Mouse (Mus musculus) ES-E14 (cell line): ENCODE results near the gene Jph4. TPM values are rescaled to one million over a fixed set of nuclear protein-coding genes. Genes with fewer than 3 reads are reported as not detected.

Experiments used
- DNase-seq: peaks from one replicate; pipeline ENCODE4 v3.0.0-alpha.2; 2013; ENCODE audit warnings: low read depth, low spot score
- H3K27ac ChIP-seq: 2 replicates; pipeline ENCODE4 v1.5.1; 2012; ENCODE audit warnings: low read depth, mild to moderate bottlenecking, low read length, moderate library complexity, mixed read lengths; ENCODE audit not compliant: poor library complexity, insufficient read depth, severe bottlenecking
- H3K36me3 ChIP-seq: 2 replicates; pipeline ENCODE4 v1.6.1; 2012; ENCODE audit warnings: mild to moderate bottlenecking, low read length, moderate library complexity, mixed read lengths; ENCODE audit not compliant: control insufficient read depth, poor library complexity, insufficient read depth, severe bottlenecking
- H3K4me1 ChIP-seq, 2 experiments: fragments of 150-350 bp in 1 of 2; sonication (generic) in 1 of 2; 2 replicates each; pipeline ENCODE4 v1.6.1; 2012; ENCODE audit warnings: low read length in 2 of 2, mild to moderate bottlenecking in 1 of 2, mixed read lengths in 1 of 2; ENCODE audit not compliant: control insufficient read depth in 2 of 2, insufficient read depth in 2 of 2, poor library complexity in 1 of 2
- H3K4me3 ChIP-seq, 2 experiments: fragments of 150-350 bp in 1 of 2; sonication (generic) in 1 of 2; 2 replicates each; pipeline ENCODE4 v1.5.1; 2012; ENCODE audit warnings: low read length in 2 of 2, low read depth in 1 of 2, mild to moderate bottlenecking in 1 of 2, mixed read lengths in 1 of 2; ENCODE audit not compliant: insufficient read depth in 1 of 2, poor library complexity in 1 of 2, severe bottlenecking in 1 of 2
- H3K9ac ChIP-seq: 2 replicates; pipeline ENCODE4 v1.6.1; 2012; ENCODE audit warnings: low read depth, mild to moderate bottlenecking, low read length, mixed read lengths; ENCODE audit not compliant: poor library complexity, insufficient read depth, severe bottlenecking
- H3K9me3 ChIP-seq: fragments of 150-350 bp; sonication (generic); 2 replicates; pipeline ENCODE4 v1.6.1; 2012; ENCODE audit warnings: low read depth, mild to moderate bottlenecking, low read length; ENCODE audit not compliant: control insufficient read depth, insufficient read depth
- CHD2 ChIP-seq: IDR thresholded peaks from 2 replicates; pipeline ENCODE4 v1.6.1; 2014; ENCODE audit warnings: mild to moderate bottlenecking, low read depth, low read length, inconsistent platforms
- HCFC1 ChIP-seq: IDR thresholded peaks from 2 replicates; pipeline ENCODE4 v1.6.1; 2012; ENCODE audit warnings: low read length, inconsistent platforms, borderline replicate concordance; ENCODE audit not compliant: insufficient read depth
- MAFK ChIP-seq: IDR thresholded peaks from 2 replicates; pipeline ENCODE4 v1.6.1; 2014; ENCODE audit warnings: mild to moderate bottlenecking, low read depth, low read length, inconsistent platforms; ENCODE audit not compliant: insufficient read depth
- ZC3H11A ChIP-seq: IDR thresholded peaks from 2 replicates; pipeline ENCODE4 v1.6.1; 2012; ENCODE audit warnings: low read depth, mild to moderate bottlenecking, inconsistent platforms, low read length, borderline replicate concordance
- ZNF384 ChIP-seq: IDR thresholded peaks from 2 replicates; pipeline ENCODE4 v1.6.1; 2012; ENCODE audit warnings: low read depth, low read length, inconsistent platforms
- in situ Hi-C, 2 experiments: fragments of 600-800 bp; cut with MboI; formaldehyde crosslinking; loops; one replicate each; pipeline ENCODE4 v1.15.1; 2025; ENCODE audit warnings: low sequenced_read_pairs in 2 of 2, inconsistent platforms in 1 of 2; ENCODE audit not compliant: unreplicated experiment in 2 of 2
- total RNA-seq: library from RNA; depleted of rRNA; stranded (reverse); fragments of 300-350 nt; gene quantifications from 2 replicates; pipeline ENCODE4 v1.2.3, GENCODE M21; 2012

The Jph4 gene
- total RNA-seq, 1 experiment = 1.7 TPM

DNA sequence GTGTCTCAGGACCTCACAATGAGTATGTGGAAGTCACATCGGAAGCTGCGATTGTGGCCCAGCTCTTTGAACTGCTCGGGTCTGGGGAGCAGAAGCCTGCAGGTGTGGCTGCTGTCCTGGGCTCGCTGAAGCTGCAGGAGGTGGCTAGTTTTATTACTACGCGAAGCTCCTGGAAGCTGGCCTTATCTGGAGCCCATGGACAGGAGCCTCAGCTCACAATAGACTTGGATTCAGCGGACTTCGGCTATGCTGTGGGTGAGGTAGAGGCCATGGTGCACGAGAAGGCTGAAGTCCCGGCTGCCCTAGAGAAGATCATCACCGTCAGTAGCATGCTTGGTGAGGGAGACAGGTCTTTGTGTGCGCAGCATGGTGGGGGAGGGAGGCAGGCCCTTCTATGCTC, 21.1 kb downstream of the Jph4 start:
- peak overlapping the region; percentile 68 to 99 for H3K4me3 ChIP-seq
- H3K9ac ChIP-seq = peak overlapping the region; percentile 83; the same call in 1 of the 2 replicates
- TF ChIP-seq ZNF384 = no peak
- no peak for TF ChIP-seq MAFK
- TF ChIP-seq HCFC1 = no peak
- TF ChIP-seq ZC3H11A = no peak
- no peak for TF ChIP-seq CHD2
- H3K4me1 ChIP-seq = peaks cover 4 to 16% of the 10 kb centered on the region in 2 experiments; a peak in 2 of 4 replicates
- in situ Hi-C loops = loop anchor here in 1 of 2 experiments (5.0 kb wide), 1 partner anchor 68 kb away; no protein-coding TSS in a partner anchor
- peak overlapping the region; percentile 26 for H3K27ac ChIP-seq
- H3K36me3 ChIP-seq = peaks cover 5% of the 10 kb centered on the region; the same call in 1 of the 2 replicates
- H3K9me3 ChIP-seq = no peaks in the 10 kb centered on the region
- no peak for DNase-seq

DNA sequence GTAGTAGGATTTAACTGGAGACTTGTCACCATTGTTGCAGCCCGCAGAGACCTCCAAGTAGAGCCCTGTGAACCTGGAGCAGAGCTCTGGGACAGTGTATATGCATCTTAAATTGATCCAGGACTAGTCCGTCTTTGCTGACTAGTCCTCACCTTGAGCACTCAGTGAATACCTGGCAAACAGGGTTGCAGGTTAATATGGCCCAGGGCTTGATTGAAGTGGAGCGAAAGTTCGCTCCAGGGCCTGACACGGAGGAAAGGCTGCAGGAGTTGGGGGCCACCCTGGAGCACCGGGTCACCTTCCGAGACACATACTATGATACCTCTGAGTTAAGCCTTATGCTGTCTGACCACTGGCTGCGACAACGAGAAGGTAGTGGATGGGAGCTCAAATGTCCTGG, 21.5 kb downstream of the Jph4 start:
- TF ChIP-seq ZNF384 (no peak), HCFC1 (no peak), MAFK (no peak), ZC3H11A (no peak), CHD2 (no peak)
- Histone ChIP-seq H3K4me3 (peak overlapping the region; percentile 68 to 99), H3K4me1 (peaks cover 6 to 14% of the 10 kb centered on the region in 2 experiments; a peak in 2 of 4 replicates), H3K9me3 (no peaks in the 10 kb centered on the region), H3K9ac (peak overlapping the region; percentile 83), H3K27ac (peak overlapping the region; percentile 26), H3K36me3 (peaks cover 5% of the 10 kb centered on the region; the same call in 1 of the 2 replicates)
- no peak for DNase-seq
- in situ Hi-C loops = loop anchor here in 1 of 2 experiments (5.0 kb wide), 1 partner anchor 68 kb away; no protein-coding TSS in a partner anchor

DNA sequence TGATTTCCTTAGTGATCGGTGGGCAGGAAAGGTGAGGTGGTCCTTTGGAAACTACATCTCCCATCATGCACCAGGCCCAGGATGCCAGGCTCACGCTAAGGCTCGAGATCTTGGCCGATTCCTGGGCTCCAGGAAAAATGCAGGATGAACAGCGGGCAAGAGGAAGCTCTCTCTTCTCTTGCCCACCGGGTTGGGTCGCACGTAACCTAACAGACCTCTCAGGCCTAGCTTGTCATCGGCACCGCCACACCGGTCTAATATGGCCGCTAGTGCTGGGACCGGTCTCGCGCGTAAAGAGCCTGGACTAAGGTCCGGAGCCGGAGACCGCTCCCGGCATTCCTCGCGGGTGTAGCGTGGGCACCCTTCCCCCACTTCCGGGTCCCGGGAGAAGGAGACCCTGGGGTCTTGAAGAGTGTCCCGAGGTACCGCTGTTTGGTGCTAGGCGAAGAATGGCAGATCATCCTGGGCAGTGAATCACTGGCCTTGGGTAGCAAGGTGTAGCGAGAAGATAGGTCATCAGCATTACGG, 22.0 kb downstream of the Jph4 start, which contains the start of gene Thtpa:
TSS of gene Thtpa (plus strand) at position 81 of the 528 bp plus-strand sequence.
- H3K4me1 ChIP-seq = peaks cover 6 to 14% of the 10 kb centered on the region in 2 experiments; a peak in 2 of 4 replicates

DNA sequence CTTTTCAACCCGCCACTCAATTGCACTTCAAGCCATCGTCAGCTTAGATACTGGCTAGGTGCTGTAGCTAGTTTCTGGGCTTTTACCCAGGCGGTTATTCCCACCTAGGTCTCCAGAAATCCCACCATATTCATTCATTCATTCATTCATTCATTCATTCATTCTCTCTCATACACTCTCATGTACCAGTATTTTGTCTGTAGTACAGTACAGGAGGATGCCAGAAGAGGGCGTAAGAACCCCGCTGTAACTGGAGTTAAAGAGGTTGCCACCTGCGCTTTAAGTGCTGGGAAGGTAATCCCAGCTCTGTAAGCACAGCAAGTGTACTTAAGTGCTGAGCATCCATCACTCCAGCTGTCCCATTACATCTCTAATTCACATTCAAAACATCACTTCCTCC, 22.8 kb downstream of the Jph4 start:
- Histone ChIP-seq H3K9ac (no peak overlapping the region), H3K27ac (no peak overlapping the region), H3K4me3 (peak overlapping the region in 1 of 2 experiments; percentile 99; a peak in 2 of 4 replicates), H3K4me1 (peaks cover 7 to 19% of the 10 kb centered on the region in 2 experiments; a peak in 3 of 4 replicates), H3K9me3 (no peaks in the 10 kb centered on the region), H3K36me3 (0 out of 2 replicates have a peak, but pooled peaks cover 5% of the 10 kb centered on the region)
- in situ Hi-C loops = no loop called here
- no peak for DNase-seq
- TF ChIP-seq CHD2 (no peak), HCFC1 (peak; percentile 70; the same call in 1 of the 2 replicates), ZC3H11A (no peak), MAFK (no peak), ZNF384 (no peak)

More for the DNA sequence above, 22.0 kb downstream of the Jph4 start, which contains the start of gene Thtpa:
- DNase-seq = no peak
- Histone ChIP-seq H3K27ac (peak within 1 kb of the TSS; percentile 37), H3K9me3 (no peaks in the 10 kb centered on the region), H3K36me3 (peaks cover 5% of the 10 kb centered on the region; the same call in 1 of the 2 replicates), H3K4me3 (peak within 1 kb of the TSS; percentile 68 to 99), H3K9ac (peak within 1 kb of the TSS; percentile 83)
- TF ChIP-seq MAFK = no peak
- no peak for TF ChIP-seq ZC3H11A
- peak; percentile 73 for TF ChIP-seq CHD2
- TF ChIP-seq HCFC1 = peak; percentile 94
- in situ Hi-C loops = loop anchor here in 1 of 2 experiments (5.0 kb wide), 1 partner anchor 67 kb away; no protein-coding TSS in a partner anchor
